Mouse (Mus musculus): ENCODE data around the gene Dytn. TPM values are rescaled to one million over a fixed set of nuclear protein-coding genes. Genes with fewer than 3 reads are reported as not detected.
"Not testable (repeated sequence)": the region's sequence is repeated elsewhere in the genome, so short reads cannot be mapped to it uniquely, and the experiment has no call there.

The Dytn gene
- not detected for total RNA-seq (2022)

GRCm38 (mm10) chr1:63686827-63687226 is at the start of gene Dytn:
Dytn (minus strand) TSS chr1:63686927.
- DNase-seq (ENCODE audit: low spot score) = no peak

DNA sequence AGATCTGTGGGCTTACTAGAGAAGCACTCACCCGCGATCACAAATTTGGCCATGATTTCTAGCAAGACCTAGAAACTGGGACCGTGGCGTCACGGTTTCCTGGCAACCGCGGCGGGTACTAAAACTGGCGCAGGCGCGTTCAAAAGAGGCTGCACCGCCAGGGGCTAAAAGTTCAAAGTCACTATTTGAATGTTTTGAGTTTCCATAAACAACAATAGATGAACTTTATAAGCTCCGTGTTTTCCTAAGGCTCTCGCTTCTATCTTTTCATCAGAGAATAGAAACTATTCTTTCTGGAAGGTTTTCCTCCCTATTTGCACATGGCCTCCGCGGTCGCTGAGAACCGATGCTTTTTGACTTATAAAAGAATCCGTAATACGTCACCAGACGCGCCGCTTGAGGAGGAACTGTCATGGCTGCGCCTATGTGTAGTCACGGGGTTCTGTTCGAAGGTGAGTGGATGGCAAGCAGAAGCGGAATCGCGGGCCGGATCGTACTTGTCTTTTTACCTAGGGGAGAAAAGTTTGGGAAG is 43.6 kb upstream of the Dytn start, which contains the start of the genes Mdh1b and Fastkd2:
TSS of gene Mdh1b (minus strand) at position 79 of the 532 bp plus-strand sequence.
TSS of gene Fastkd2 (plus strand) at position 375 of the 532 bp plus-strand sequence.
- peak; percentile 95 for DNase-seq (ENCODE audit: low spot score)

DNA sequence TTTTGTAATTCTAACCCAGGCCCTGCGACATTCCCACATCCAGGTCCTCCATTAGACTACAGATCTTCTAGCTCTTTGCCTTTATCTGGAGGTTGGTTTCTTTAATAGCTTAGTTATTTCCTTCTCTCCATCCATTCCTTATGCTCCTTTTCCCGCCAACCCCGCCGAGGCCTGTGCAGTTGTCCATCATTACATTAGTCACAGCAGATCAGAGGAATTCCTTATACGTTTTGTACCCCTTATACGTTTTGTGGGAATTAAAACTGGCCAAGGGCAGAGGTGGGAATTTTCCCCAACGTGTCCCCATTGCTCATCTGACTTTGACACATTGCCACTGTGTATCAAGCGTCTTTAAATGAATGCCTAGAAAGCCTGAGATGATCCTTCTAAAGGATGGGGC is 43.1 kb upstream of the Dytn start:
- no peak for DNase-seq (ENCODE audit: low spot score)

DNA sequence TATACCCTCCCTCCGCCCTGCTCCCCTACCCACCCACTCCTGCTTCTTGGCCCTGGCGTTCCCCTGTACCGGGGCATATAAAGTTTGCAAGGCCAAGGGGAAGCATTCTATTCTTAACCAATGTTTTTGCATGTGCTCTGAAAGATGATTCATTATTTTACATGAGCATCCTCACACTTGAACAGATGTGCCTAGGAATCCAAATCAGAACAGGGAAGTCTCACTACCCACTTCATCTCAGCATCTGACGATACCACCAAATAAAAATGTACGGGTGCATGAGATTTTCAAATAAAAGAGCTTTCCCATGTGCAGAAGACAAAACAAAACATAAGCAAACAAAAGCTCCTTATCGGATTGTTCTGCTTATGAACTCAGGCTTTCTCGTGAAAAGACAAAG is 33.4 kb upstream of the Dytn start:
- DNase-seq (ENCODE audit: low spot score) = no peak

- no peak for DNase-seq (ENCODE audit: low spot score)
These were observed 22.1 kb upstream of the Dytn start for GRCm38 (mm10) chr1:63708876-63709275.

DNA sequence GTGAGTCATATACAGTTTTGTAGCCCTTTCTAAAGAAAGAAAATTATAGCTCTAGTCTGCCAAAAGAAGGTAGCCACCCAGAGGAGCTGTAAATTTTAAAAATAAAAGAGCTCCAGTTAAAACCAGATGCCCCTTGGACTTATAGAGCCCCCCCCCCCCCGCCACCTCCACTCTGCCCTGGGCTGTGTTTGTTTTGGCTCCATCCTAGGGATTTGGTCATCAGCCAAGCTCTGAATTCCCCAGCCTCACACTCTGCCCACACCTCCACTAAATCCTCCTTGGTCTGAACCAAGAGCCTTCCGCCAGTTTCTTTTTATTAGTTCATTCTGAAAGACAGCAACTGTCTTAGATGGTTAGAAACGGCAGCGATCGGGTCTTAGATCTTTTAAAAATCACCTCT is 19.0 kb upstream of the Dytn start:
- no peak for DNase-seq (ENCODE audit: low spot score)

- DNase-seq (ENCODE audit: low spot score) = no peak
These were observed 10.1 kb upstream of the Dytn start for GRCm38 (mm10) chr1:63696861-63697260.

- DNase-seq (ENCODE audit: low spot score) = no peak
These were observed 10.8 kb downstream of the Dytn start for GRCm38 (mm10) chr1:63675975-63676374.

- peak; percentile 25 for DNase-seq (ENCODE audit: low spot score)
These were observed 17.9 kb downstream of the Dytn start for GRCm38 (mm10) chr1:63668852-63669160.

DNA sequence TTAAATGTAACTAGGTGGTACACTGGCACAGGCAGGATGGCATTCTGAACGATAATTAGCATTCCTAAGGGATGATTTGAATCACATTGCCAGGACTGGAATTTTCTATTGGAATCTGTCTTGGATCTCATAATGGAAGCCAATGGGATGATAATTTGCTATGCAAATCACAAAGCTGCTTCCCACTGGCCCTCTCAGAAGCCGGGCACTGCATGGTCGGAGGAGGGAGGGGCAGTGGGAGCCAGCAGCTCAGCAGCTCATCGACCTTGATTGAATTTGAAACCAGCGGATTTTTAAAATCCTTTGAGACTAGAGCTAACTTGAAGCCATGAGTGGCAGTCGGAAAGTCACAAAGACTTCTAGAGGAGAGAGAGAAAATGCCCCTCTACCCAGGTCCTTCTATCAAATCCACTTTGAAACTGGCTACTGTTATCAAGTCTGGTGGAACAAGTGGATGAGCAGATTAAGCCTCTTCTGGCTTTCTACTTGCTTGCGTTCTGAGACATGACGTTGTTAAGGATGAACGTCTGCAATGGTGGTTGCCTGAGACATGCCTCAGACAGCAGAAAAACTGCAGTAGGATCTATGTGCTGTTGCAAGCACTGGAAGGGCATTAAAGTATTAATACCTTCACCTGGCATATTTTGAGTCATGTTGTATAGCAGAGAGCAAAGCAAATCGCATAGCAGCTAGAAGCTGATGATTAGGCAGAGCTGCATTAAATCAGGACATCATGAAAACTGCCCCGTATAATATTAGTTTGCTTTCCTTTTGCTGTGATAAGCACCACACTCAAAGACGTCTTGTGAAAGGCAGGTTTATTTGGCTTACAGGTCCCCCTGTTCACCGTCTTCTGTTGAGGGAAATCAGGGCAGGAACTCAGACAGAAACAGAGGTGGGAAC is 18.5 kb downstream of the Dytn start:
- DNase-seq (ENCODE audit: low spot score) = no peak

GRCm38 (mm10) chr1:63667201-63667948 is 19.4 kb downstream of the Dytn start:
- DNase-seq (ENCODE audit: low spot score) = no peak

DNA sequence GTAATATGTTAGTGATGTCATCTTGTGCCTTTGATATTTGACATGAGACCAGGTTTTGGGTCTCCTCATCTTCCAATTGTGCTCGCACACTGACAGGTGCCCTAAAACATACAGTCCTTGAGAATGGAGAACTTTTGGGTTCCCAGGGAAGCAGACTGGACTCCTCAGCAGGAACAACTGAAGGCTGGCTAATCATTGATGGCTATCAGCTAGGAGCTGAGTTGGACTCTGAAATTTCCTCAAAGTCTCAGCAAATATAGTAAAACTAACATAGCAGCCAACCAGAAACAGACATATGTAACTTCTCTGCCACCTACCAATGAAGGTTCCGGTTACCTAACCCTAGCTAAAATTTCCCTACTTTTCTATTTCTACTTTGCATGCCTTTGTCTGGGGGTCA is 20.6 kb downstream of the Dytn start:
- DNase-seq (ENCODE audit: low spot score) = no peak

GRCm38 (mm10) chr1:63659591-63659990 is 27.1 kb downstream of the Dytn start:
- peak; percentile 48 for DNase-seq (ENCODE audit: low spot score)

- peak; percentile 31 for DNase-seq (ENCODE audit: low spot score)
These were observed 28.7 kb downstream of the Dytn start for GRCm38 (mm10) chr1:63658016-63658415.

GRCm38 (mm10) chr1:63639921-63640320 is 46.8 kb downstream of the Dytn start:
- no peak for DNase-seq (ENCODE audit: low spot score)

DNA sequence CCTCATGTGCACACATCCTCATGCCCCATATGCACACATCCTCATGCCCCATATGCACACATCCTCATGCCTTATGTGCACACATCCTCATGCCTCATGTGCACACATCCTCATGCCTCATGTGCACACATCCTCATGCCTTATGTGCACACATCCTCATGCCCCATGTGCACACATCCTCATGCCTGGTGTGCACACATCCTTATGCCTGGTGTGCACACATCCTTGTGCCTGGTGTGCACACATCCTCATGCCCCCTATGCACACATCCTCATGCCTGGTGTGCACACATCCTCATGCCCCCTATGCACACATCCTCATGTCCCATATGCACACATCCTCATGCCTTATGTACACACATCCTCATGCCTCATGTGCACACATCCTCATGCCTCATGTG is 56.3 kb downstream of the Dytn start:
- not testable (repeated sequence) for DNase-seq (ENCODE audit: low spot score)

DNA sequence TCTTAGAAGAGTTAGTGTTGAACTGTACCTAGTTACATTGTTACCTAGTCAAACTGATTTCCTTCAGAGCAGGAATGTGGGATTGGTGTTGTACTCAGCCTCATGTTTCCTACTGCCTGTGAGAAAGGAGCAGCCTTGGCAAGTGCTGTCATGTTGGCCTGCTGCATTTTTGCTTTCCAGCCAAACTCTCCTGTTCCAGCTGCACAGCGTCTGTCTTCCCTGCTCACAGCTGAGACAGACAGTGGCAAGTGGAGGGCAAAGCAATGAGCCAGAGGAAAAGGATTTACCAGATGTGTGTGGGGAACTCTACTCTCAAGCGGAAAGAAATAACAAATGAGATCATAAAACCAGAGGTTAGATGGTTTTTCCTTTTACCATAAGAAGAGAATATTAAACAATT is 58.5 kb downstream of the Dytn start:
- DNase-seq (ENCODE audit: low spot score) = peak; percentile 18

DNA sequence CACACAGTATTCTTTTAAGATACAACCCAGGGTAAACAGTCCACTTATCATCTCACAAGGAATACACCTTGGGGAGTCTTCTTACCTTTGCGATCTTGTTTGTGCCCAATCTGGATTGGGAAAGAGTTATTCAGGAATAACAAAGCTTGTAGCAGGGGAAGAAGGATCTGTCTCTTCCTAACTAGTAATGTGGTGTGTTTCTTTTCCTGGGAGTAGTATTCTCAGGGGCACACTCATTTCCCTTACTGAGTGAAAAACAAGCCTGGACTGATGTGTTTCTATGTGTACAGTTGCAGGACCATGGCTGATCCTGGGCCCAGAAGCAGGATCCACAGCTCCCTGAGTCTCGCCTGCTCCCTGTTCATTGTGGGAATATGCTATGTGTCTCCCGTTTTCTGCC is 71.1 kb downstream of the Dytn start, which contains the start of gene Gm39653:
TSS of gene Gm39653 (plus strand) at position 301 of the 400 bp plus-strand sequence.
- no peak for DNase-seq (ENCODE audit: low spot score)

GRCm38 (mm10) chr1:63614594-63614993 is 72.1 kb downstream of the Dytn start:
- DNase-seq (ENCODE audit: low spot score) = no peak

DNA sequence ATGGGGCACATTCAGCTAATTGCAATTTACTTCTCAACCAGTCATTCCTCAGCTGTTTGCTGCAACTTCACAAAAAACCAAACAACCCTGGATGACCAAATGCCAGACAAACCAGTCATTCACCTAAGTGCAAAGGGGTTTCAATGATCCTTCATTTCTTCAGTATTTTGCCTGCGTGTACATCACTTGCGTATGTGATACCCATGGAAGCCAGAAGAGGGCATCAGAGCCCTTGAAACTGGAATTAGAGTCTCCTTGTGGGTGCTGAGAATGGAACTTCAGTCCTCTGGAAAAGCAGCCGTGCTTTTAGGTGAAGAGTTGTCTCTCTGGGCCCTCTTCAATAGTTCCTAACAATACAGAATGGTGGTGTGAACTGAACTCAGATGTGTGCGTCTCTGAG is 77.1 kb downstream of the Dytn start:
- DNase-seq (ENCODE audit: low spot score) = no peak

GRCm38 (mm10) chr1:63603870-63604500 is 82.7 kb downstream of the Dytn start:
- no peak for DNase-seq (ENCODE audit: low spot score)

DNA sequence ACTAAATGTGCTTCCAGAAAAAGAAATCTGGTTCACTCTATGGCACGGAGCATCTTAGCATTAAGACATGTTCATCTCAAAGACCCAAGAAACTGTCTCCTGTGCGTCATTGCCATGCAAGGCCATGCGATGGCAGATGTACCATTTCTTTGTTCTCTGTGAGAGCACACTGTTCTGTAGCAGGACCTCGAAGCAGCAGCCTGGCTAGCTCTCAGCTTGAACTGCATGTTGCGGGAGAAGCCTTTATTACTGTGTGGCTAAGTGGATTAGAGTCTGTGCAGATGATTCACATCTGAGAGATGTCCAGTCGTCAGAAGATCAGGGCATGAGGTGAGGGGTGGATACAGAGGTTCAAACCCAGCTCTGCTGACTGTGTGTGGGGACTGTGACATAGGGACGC is 99.9 kb downstream of the Dytn start:
- no peak for DNase-seq (ENCODE audit: low spot score)

All from heart, adult 8-10 months (tissue).